Mouse (Mus musculus): ENCODE results near the gene Olfr1506. TPM values are rescaled to one million over a fixed set of nuclear protein-coding genes. Genes with fewer than 3 reads are reported as not detected.
"Not testable (repeated sequence)": the region's sequence is repeated elsewhere in the genome, so short reads cannot be mapped to it uniquely, and the experiment has no call there.

The Olfr1506 gene
- polyA plus RNA-seq (2012; rRNA removed) = not detected in 2 replicates

DNA sequence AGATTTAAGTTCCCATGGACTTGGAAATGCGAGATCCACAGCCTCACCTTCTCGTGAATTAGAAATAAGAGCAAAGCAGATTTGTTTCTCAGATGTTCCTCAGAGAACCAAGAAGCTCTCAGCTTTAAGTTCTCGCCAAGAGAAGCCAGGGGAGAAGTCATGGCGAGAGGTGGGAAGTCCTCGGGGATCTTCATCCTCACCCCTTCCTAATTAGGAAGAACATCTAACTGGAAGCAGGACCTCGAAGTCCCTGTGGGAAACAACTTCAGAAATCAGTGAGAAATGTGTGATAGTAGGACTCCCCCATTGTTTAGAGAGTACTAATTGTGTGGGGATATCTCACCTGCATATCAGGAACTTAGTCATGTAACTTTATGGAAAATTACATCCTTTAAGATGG, at the start of gene Olfr1506:
Gene Olfr1506 (minus strand): TSS at position 101 of the 400 bp plus-strand sequence.
- H3K4me3 ChIP-seq (ENCODE audit: low read depth, low read length); H3K36me3 ChIP-seq (ENCODE audit: control insufficient read depth, insufficient read depth, low read length); H3K27ac ChIP-seq (ENCODE audit: insufficient read depth, low read depth, low read length); H3K27me3 ChIP-seq (ENCODE audit: control insufficient read depth, insufficient read depth, low read length); H3K4me1 ChIP-seq (ENCODE audit: control insufficient read depth, insufficient read depth, insufficient read length, low read length): not testable (repeated sequence)
- no CpG with 5 or more reads among the region's 6 CpGs for WGBS

DNA sequence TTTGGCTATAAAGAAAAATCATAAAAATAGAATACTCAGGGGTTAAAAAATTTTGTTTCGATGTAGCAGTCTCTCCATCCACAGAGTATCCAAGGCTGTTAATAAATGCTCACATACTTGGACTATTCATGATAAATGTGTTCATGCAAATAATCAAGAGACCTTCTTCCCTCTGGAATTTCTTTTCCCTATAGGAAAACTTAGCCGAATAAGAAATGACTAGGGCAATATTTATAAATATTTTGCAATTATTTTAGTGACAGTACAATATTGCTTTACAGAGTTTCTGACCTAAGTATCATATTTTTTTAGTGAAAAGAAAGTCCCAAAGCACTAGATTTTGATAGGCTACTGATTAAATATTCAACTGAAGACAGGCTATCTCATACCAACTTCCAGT, 46.6 kb upstream of the Olfr1506 start, which contains the start of gene Olfr1271:
Gene Olfr1271 (minus strand): TSS at position 101 of the 400 bp plus-strand sequence.
- 82% methylated on average over 2 of the region's 2 CpGs for WGBS
- TF ChIP-seq POLR2A (IDR thresholded peaks at IDR 0.05; ENCODE audit: low read depth, low read length) (no peak), CTCF (IDR thresholded peaks at IDR 0.05; ENCODE audit: extremely low read depth, insufficient read length, insufficient replicate concordance, low read depth, low read length) (no peak)
- H3K36me3 ChIP-seq (ENCODE audit: control insufficient read depth, insufficient read depth, low read length) = no peaks in the 10 kb centered on the region
- no peaks in the 10 kb centered on the region for H3K27me3 ChIP-seq (ENCODE audit: control insufficient read depth, insufficient read depth, low read length)
- H3K27ac ChIP-seq (ENCODE audit: insufficient read depth, low read depth, low read length) = no peak within 1 kb of the TSS
- no peaks in the 10 kb centered on the region for H3K4me1 ChIP-seq (ENCODE audit: control insufficient read depth, insufficient read depth, insufficient read length, low read length)
- no peak within 1 kb of the TSS for H3K4me3 ChIP-seq (ENCODE audit: low read depth, low read length)

GRCm38 (mm10) chr2:90257492-90257891, 33.2 kb upstream of the Olfr1506 start, which contains the start of gene Olfr142:
Gene Olfr142 (minus strand): TSS chr2:90257592.
- WGBS = 92% methylated on average over 4 of the region's 4 CpGs
- H3K27ac ChIP-seq (ENCODE audit: insufficient read depth, low read depth, low read length) = no peak within 1 kb of the TSS
- no peaks in the 10 kb centered on the region for H3K4me1 ChIP-seq (ENCODE audit: control insufficient read depth, insufficient read depth, insufficient read length, low read length)

GRCm38 (mm10) chr2:90199606-90200005, 24.7 kb downstream of the Olfr1506 start:
- not testable (repeated sequence) for H3K27ac ChIP-seq (ENCODE audit: insufficient read depth, low read depth, low read length); H3K36me3 ChIP-seq (ENCODE audit: control insufficient read depth, insufficient read depth, low read length); H3K4me3 ChIP-seq (ENCODE audit: low read depth, low read length); H3K4me1 ChIP-seq (ENCODE audit: control insufficient read depth, insufficient read depth, insufficient read length, low read length); H3K27me3 ChIP-seq (ENCODE audit: control insufficient read depth, insufficient read depth, low read length)
- WGBS = no CpG with 5 or more reads among the region's 4 CpGs

More at GRCm38 (mm10) chr2:90257492-90257891, 33.2 kb upstream of the Olfr1506 start, which contains the start of gene Olfr142:
- no peaks in the 10 kb centered on the region for H3K27me3 ChIP-seq (ENCODE audit: control insufficient read depth, insufficient read depth, low read length)
- TF ChIP-seq CTCF (IDR thresholded peaks at IDR 0.05; ENCODE audit: extremely low read depth, insufficient read length, insufficient replicate concordance, low read depth, low read length) (no peak), POLR2A (IDR thresholded peaks at IDR 0.05; ENCODE audit: low read depth, low read length) (no peak)
- H3K36me3 ChIP-seq (ENCODE audit: control insufficient read depth, insufficient read depth, low read length) = no peaks in the 10 kb centered on the region
- H3K4me3 ChIP-seq (ENCODE audit: low read depth, low read length) = no peak within 1 kb of the TSS

DNA sequence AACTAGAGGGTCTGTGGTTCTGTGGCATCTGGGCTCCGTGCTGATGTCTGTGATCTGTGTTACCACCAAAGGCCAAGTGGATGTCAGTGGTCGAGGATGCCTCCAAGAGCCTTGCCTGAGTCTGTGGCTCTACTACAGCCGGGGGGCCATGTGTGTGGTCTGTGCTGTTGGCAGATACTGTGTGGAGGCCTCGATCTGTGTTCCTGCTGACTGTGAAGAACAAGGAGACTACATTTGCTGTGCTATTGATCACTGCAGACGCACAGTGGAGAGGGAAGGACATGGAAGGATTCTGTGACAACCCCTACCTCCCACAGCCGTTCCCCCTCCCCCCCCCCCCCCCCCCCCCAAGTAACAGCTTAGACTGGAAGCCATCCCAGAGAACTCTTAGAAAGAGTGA, 29.0 kb downstream of the Olfr1506 start:
- H3K27me3 ChIP-seq (ENCODE audit: control insufficient read depth, insufficient read depth, low read length); H3K4me1 ChIP-seq (ENCODE audit: control insufficient read depth, insufficient read depth, insufficient read length, low read length); H3K27ac ChIP-seq (ENCODE audit: insufficient read depth, low read depth, low read length); H3K36me3 ChIP-seq (ENCODE audit: control insufficient read depth, insufficient read depth, low read length); H3K4me3 ChIP-seq (ENCODE audit: low read depth, low read length): not testable (repeated sequence)
- no CpG with 5 or more reads among the region's 6 CpGs for WGBS

DNA sequence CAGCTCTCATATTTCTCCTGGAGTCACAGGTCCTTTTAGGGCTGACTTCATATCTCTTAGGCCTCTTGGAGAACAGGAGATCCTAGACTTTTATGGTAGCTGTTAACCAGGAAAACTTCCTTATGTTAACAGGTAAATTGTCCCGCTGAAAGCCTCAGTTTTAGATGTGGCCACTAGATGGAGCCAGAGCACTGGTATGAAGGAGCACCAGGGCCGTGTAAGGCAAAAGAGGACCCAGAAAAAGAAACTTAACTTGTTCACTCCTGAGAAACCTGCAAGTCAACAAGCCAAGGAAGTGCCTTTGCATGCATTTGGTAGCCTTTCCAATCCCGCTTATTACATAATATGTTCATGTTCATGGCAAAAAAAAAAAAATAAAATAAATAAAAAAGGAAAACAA, 29.5 kb downstream of the Olfr1506 start:
- WGBS = no CpG with 5 or more reads among the region's 3 CpGs
- H3K27me3 ChIP-seq (ENCODE audit: control insufficient read depth, insufficient read depth, low read length); H3K36me3 ChIP-seq (ENCODE audit: control insufficient read depth, insufficient read depth, low read length); H3K4me3 ChIP-seq (ENCODE audit: low read depth, low read length); H3K27ac ChIP-seq (ENCODE audit: insufficient read depth, low read depth, low read length); H3K4me1 ChIP-seq (ENCODE audit: control insufficient read depth, insufficient read depth, insufficient read length, low read length): not testable (repeated sequence)

- not testable (repeated sequence) for H3K36me3 ChIP-seq (ENCODE audit: control insufficient read depth, insufficient read depth, low read length); H3K27me3 ChIP-seq (ENCODE audit: control insufficient read depth, insufficient read depth, low read length); H3K27ac ChIP-seq (ENCODE audit: insufficient read depth, low read depth, low read length); H3K4me1 ChIP-seq (ENCODE audit: control insufficient read depth, insufficient read depth, insufficient read length, low read length); H3K4me3 ChIP-seq (ENCODE audit: low read depth, low read length)
- WGBS = no CpG with 5 or more reads among the region's 5 CpGs
Measured at GRCm38 (mm10) chr2:90187082-90187481, 37.2 kb downstream of the Olfr1506 start.

DNA sequence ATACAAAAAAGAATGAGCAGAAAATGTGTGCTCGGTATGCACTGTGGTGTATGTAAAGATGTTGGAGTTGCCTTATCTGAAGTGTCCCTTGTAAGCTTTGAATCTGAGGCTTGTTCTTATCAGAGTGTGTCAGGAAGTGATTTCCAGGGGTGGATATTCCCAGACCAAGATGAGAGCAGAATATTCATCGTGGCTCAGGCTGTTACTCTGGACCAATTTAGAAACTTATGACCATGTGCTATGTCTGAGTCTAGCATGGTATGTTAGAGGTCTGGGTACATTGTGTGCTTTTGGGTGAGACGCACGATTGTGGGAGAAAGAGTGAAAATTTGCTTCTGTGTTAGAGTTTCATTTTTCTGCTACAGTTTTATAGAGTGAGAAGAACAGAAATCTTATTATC, 38.2 kb downstream of the Olfr1506 start:
- H3K36me3 ChIP-seq (ENCODE audit: control insufficient read depth, insufficient read depth, low read length); H3K27ac ChIP-seq (ENCODE audit: insufficient read depth, low read depth, low read length); H3K4me1 ChIP-seq (ENCODE audit: control insufficient read depth, insufficient read depth, insufficient read length, low read length); H3K4me3 ChIP-seq (ENCODE audit: low read depth, low read length); H3K27me3 ChIP-seq (ENCODE audit: control insufficient read depth, insufficient read depth, low read length): not testable (repeated sequence)
- WGBS = no CpG with 5 or more reads among the region's 4 CpGs

Other genes starting within 250 kb of the Olfr1506 start
- not detected in 2 replicates for gene Olfr1261, start 233.3 kb downstream of the Olfr1506 start, polyA plus RNA-seq (2012; rRNA removed)
- not detected in 2 replicates for gene Olfr1262, start 224.3 kb downstream of the Olfr1506 start, polyA plus RNA-seq (2012; rRNA removed)
- not detected in 2 replicates for gene Olfr1263, start 212.4 kb downstream of the Olfr1506 start, polyA plus RNA-seq (2012; rRNA removed)
- gene Olfr1264, start 198.9 kb downstream of the Olfr1506 start, polyA plus RNA-seq (2012; rRNA removed) = not detected in 2 replicates
- not detected in 2 replicates for gene Olfr1265, start 189.2 kb downstream of the Olfr1506 start, polyA plus RNA-seq (2012; rRNA removed)
- gene Olfr140, start 160.9 kb downstream of the Olfr1506 start, polyA plus RNA-seq (2012; rRNA removed) = not detected in 2 replicates
- not detected in 2 replicates for gene Olfr1269, start 103.1 kb downstream of the Olfr1506 start, polyA plus RNA-seq (2012; rRNA removed)
- not detected in 2 replicates for gene Olfr32, start 82.2 kb downstream of the Olfr1506 start, polyA plus RNA-seq (2012; rRNA removed)
- not detected in 2 replicates for gene Olfr1270, start 71.4 kb downstream of the Olfr1506 start, polyA plus RNA-seq (2012; rRNA removed)
- not detected in 2 replicates for gene Olfr142, start 33.1 kb upstream of the Olfr1506 start, polyA plus RNA-seq (2012; rRNA removed)
- gene Olfr1271, start 46.5 kb upstream of the Olfr1506 start, polyA plus RNA-seq (2012; rRNA removed) = not detected in 2 replicates
- gene Olfr1272, start 68.3 kb upstream of the Olfr1506 start, polyA plus RNA-seq (2012; rRNA removed) = not detected in 2 replicates
- not detected in 2 replicates for gene Gm13769, start 97.7 kb upstream of the Olfr1506 start, polyA plus RNA-seq (2012; rRNA removed)
- not detected in 2 replicates for gene Olfr1274-ps, start 174.2 kb upstream of the Olfr1506 start, polyA plus RNA-seq (2012; rRNA removed)

Measured in small intestine, adult 2 months (tissue).